In genomic region chr6:108608308-108608707, GRCm38 (mm10) we compare ENCODE assay signal across 24 mouse cellular contexts. TPM values are rescaled to one million over a fixed set of nuclear protein-coding genes. Genes with fewer than 3 reads are reported as not detected.
A peak's percentile ranks its signal among the peaks of the same experiment; 100 is the strongest.
DNase-seq lines count a peak whose midpoint lies in the region; ATAC-seq lines count a peak whose summit lies in the region.
"Had no signal": no experiment of that assay in that cellular context is flagged by ENCODE, and none has a peak within 500 bp of the region (broad histone marks: within the 10 kb centered on the region; RNA-seq: fewer than 3 reads in every experiment).

No protein-coding gene starts in this region.

- H3K27ac ChIP-seq in heart, embryonic 14.5 days (replicated peaks in 1 of 2; ENCODE audit: control insufficient read depth in 1 of 2, insufficient read depth in 1 of 2, low read depth in 2 of 2, low read length in 2 of 2) = no peak overlapping the region; a peak in 1 of 4 replicates
- H3K27ac ChIP-seq: embryonic facial prominence, embryonic 15.5 days; hindbrain, embryonic 15.5 days; layer of hippocampus, adult 2 months; limb, embryonic 13.5 days; liver, embryonic 15.5 days; neural tube, embryonic 13.5 days had no signal

- no peaks in the 10 kb centered on the region for H3K36me3 ChIP-seq in heart, embryonic 14.5 days (ENCODE audit: control insufficient read depth, insufficient read depth, low read length)
- H3K36me3 ChIP-seq: embryonic facial prominence, embryonic 15.5 days; hindbrain, embryonic 15.5 days; limb, embryonic 13.5 days; liver, embryonic 15.5 days; neural tube, embryonic 13.5 days had no signal

- 34% methylated on average over 7 of the region's 7 CpGs for WGBS in heart, embryonic 14.5 days

- H3K4me3 ChIP-seq in heart, embryonic 14.5 days (ENCODE audit: control insufficient read depth in 1 of 2, insufficient read depth in 1 of 2, low read depth in 1 of 2, low read length in 2 of 2) = no peak overlapping the region
- H3K4me3 ChIP-seq: embryonic facial prominence, embryonic 15.5 days; hindbrain, embryonic 15.5 days; layer of hippocampus, adult 2 months; limb, embryonic 13.5 days; liver, embryonic 15.5 days; neural tube, embryonic 13.5 days had no signal

- peak overlapping the region; percentile 19; the same call in 1 of the 2 replicates for H3K4me2 ChIP-seq in heart, embryonic 14.5 days (ENCODE audit: low read length)
- H3K4me2 ChIP-seq: embryonic facial prominence, embryonic 15.5 days; hindbrain, embryonic 15.5 days; limb, embryonic 13.5 days; liver, embryonic 15.5 days; midbrain, embryonic 11.5 days; neural tube, embryonic 13.5 days had no signal

- intact Hi-C loops in heart, postnatal 36 days (cut with DNase I) = no loop called here

- 0 out of 2 replicates have a peak, but pooled peaks have one; percentile 17 for ATAC-seq in heart, embryonic 14.5 days (ENCODE audit: insufficient number of reproducible peaks, insufficient read depth, low FRiP score, low read depth)
- ATAC-seq in granulocyte monocyte progenitor cell, adult 5-6 weeks (replicated peaks; ENCODE audit: poor library complexity, severe bottlenecking) = peak; percentile 52
- peak; percentile 59 for ATAC-seq in megakaryocyte progenitor cell, adult 5-6 weeks (replicated peaks; ENCODE audit: poor library complexity)
- no peak for ATAC-seq in inflammation-experienced regulatory T-cells, adult 6 months
- ATAC-seq: activated CD4-positive, CD25-positive, alpha-beta regulatory T cell, adult 4 months; Patski had no signal

- no peak overlapping the region for H3K9ac ChIP-seq in heart, embryonic 14.5 days (ENCODE audit: low read length)
- H3K9ac ChIP-seq: embryonic facial prominence, embryonic 15.5 days; hindbrain, embryonic 15.5 days; limb, embryonic 13.5 days; liver, embryonic 15.5 days; neural tube, embryonic 13.5 days had no signal

- H3K9me3 ChIP-seq in heart, embryonic 14.5 days (ENCODE audit: control insufficient read depth, low read length) = no peaks in the 10 kb centered on the region
- H3K9me3 ChIP-seq: embryonic facial prominence, embryonic 15.5 days; hindbrain, embryonic 15.5 days; limb, embryonic 13.5 days; liver, embryonic 15.5 days; neural tube, embryonic 13.5 days had no signal

- DNase-seq in heart, postnatal 36 days = no peak
- DNase-seq in 416B (ENCODE audit: low read depth) = peak; percentile 24
- no peak for DNase-seq in left cerebral cortex, adult 18-20 months (ENCODE audit: low spot score in 2 of 2)
- DNase-seq: adrenal gland, postnatal 36 days; B cell, adult 2 months; cerebellum, adult 8-10 months; gastrocnemius, postnatal 14 days; kidney, adult 9 months; lung, postnatal 14 days; right cerebral cortex, postnatal 25 days; thymus, postnatal 36 days had no signal

- no peaks in the 10 kb centered on the region for H3K27me3 ChIP-seq in heart, embryonic 14.5 days (ENCODE audit: control insufficient read depth, insufficient read depth, low read length)
- H3K27me3 ChIP-seq: embryonic facial prominence, embryonic 15.5 days; hindbrain, embryonic 15.5 days; limb, embryonic 13.5 days; liver, embryonic 15.5 days; neural tube, embryonic 13.5 days; Patski had no signal

- peaks cover 5 to 7% of the 10 kb centered on the region in 2 experiments; a peak in 1 of 4 replicates for H3K4me1 ChIP-seq in heart, embryonic 14.5 days (ENCODE audit: control insufficient read depth in 2 of 2, insufficient read depth in 2 of 2, low read length in 2 of 2)
- H3K4me1 ChIP-seq: embryonic facial prominence, embryonic 15.5 days; hindbrain, embryonic 15.5 days; limb, embryonic 13.5 days; liver, embryonic 15.5 days; neural tube, embryonic 13.5 days had no signal

RNA-seq across cellular contexts. Expression of gene Bhlhe40, which starts 52.1 kb away (rescaled TPM):
- 20.1 and 20.9 TPM in 2 replicates for polyA plus RNA-seq in heart, embryonic 14.5 days (2014; fragmentation: Nextera tagmentation; extraction: Ambion mirVana)
- total RNA-seq in heart, postnatal 36 days (2021) = 10 to 100 TPM; 43.8 to 61.4 TPM
- total RNA-seq in granulocyte monocyte progenitor cell, adult 5-6 weeks (2014; fragmentation: Nextera tagmentation) = 1.7 and 2.1 TPM in 2 replicates
- total RNA-seq in granulocyte monocyte progenitor cell, adult 5-6 weeks (2017) = 3.5 and 5.9 TPM in 2 replicates
- total RNA-seq in megakaryocyte progenitor cell, adult 5-6 weeks (2015) = 3.4 and 3.5 TPM in 2 replicates
- 2.9 and 4.1 TPM in 2 replicates for total RNA-seq in megakaryocyte progenitor cell, adult 5-6 weeks (2017)
- polyA plus RNA-seq in inflammation-experienced regulatory T-cells, adult 6 months (2017; shearing (Covaris generic)) = 100 to 1,000 TPM in 2 of 3 experiments, 10 to 100 TPM in 1; 98.8 to 258 (median 129) TPM
- 100 to 1,000 TPM; 153 to 167 TPM for total RNA-seq in left cerebral cortex, adult 18-20 months (2021)

Comparison
In these comparisons a context has a peak if more than half of its experiments do, and no peak if none do; other contexts are left out.
1. RNA of gene Bhlhe40, which starts 52.1 kb away (total RNA-seq): 153 to 167 TPM in left cerebral cortex, adult 18-20 months and 43.8 to 61.4 TPM in heart, postnatal 36 days; 2.9 to 4.1 TPM in megakaryocyte progenitor cell, adult 5-6 weeks and 1.7 to 5.9 TPM in granulocyte monocyte progenitor cell, adult 5-6 weeks; every median in the first group is over 4 times any median in the second.